Comparison of ENCODE assay signal across 9 mouse cellular contexts in the genomic region with DNA sequence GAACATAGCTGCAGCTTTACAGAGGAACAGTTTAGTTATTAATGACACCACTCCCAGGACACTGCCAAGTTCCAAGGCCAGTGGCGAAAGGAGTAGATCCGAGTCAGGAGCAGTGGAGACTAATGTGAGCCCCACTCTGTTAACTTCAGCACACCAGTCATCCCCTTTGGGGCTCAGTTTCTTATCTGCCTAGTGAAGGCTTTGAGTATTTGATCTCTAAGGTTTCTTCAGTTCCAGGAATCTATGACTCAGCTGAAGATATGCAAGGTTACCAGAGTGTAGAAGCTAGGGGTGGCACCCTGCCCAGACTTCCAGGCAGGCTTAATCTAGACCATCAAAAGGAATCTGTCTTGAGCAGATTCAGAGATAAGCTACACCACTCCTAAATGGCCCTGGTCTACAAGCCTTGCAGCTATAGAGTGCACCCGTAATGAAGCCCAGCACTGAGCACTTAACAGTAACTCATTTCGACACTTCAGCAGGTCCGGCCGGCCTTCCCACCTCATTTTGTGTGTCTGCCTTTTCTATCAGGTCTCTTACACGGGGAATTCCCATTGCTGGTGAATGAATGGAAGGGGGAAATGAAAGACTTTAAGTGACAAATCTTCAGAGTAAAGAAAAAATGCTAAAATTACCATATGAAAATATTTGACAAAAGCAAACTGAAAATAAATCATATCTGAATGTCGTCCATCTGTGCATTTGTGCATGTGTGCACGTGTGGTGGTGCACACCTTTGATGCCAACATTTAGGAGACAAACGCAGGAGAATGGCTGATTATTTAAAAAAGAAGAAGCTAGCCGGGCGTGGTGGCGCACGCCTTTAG. TPM values are rescaled to one million over a fixed set of nuclear protein-coding genes. Genes with fewer than 3 reads are reported as not detected.
DNase-seq lines count a peak whose midpoint lies in the region; ATAC-seq and TF ChIP-seq lines count a peak whose summit lies in the region.
"Had no signal": no experiment of that assay in that cellular context is flagged by ENCODE, and none has a peak within 500 bp of the region (broad histone marks: within the 10 kb centered on the region; RNA-seq: fewer than 3 reads in every experiment).

No protein-coding gene starts in this region.

- H3K4me1 ChIP-seq in intestine, embryonic 15.5 days (replicated peaks): peaks cover 19% of the 10 kb centered on the region
- H3K4me1 ChIP-seq in forebrain, postnatal 0 days (ENCODE audit: insufficient read depth): no peaks in the 10 kb centered on the region
- H3K4me1 ChIP-seq: limb, embryonic 12.5 days had no signal

- H3K27me3 ChIP-seq in intestine, embryonic 15.5 days (replicated peaks): no peaks in the 10 kb centered on the region
- H3K27me3 ChIP-seq in forebrain, postnatal 0 days (ENCODE audit: insufficient read depth, low read length): no peaks in the 10 kb centered on the region
- H3K27me3 ChIP-seq: limb, embryonic 12.5 days had no signal

- TF ChIP-seq CTCF in forebrain, postnatal 0 days (IDR thresholded peaks at IDR 0.05; ENCODE audit: low read depth): no peak

- H3K4me2 ChIP-seq in intestine, embryonic 15.5 days (replicated peaks): peak overlapping the region; percentile 28
- no peak overlapping the region for H3K4me2 ChIP-seq in forebrain, postnatal 0 days (ENCODE audit: low read depth)
- H3K4me2 ChIP-seq: limb, embryonic 12.5 days had no signal

- DNase-seq in left cerebral cortex, postnatal 10 days (ENCODE audit: extremely low spot score in 1 of 2, low spot score in 2 of 2): peak; percentile 38 to 57
- DNase-seq in left cerebral cortex, postnatal 4 days: no peak
- peak; percentile 91 to 95 for DNase-seq in adrenal gland, adult (ENCODE audit: inconsistent age in 2 of 2, low spot score in 1 of 2)
- DNase-seq in lung, adult 18-20 months: peak; percentile 76 to 83
- DNase-seq in forebrain, postnatal 0 days: no peak
- DNase-seq in layer of hippocampus, adult 8-10 months (ENCODE audit: low spot score in 2 of 2): no peak

- WGBS in intestine, embryonic 15.5 days: 68% methylated on average over 14 of the region's 14 CpGs
- WGBS in forebrain, postnatal 0 days: 88% methylated on average over 14 of the region's 14 CpGs

- peak; percentile 72 for ATAC-seq in intestine, embryonic 15.5 days
- no peak for ATAC-seq in forebrain, postnatal 0 days
- no peak for ATAC-seq in monocyte, adult 5-6 weeks (replicated peaks; ENCODE audit: insufficient number of reproducible peaks, low FRiP score, low TSS enrichment, poor library complexity, severe bottlenecking)

- H3K4me3 ChIP-seq in intestine, embryonic 15.5 days (replicated peaks): no peak overlapping the region
- H3K4me3 ChIP-seq in forebrain, postnatal 0 days (ENCODE audit: low read depth, low read length): no peak overlapping the region
- H3K4me3 ChIP-seq: limb, embryonic 12.5 days had no signal

- intact Hi-C loops in left cerebral cortex, postnatal 10 days (cut with DNase I): no loop called here
- intact Hi-C loops in left cerebral cortex, postnatal 4 days (cut with DNase I): no loop called here

- no peaks in the 10 kb centered on the region for H3K9me3 ChIP-seq in intestine, embryonic 15.5 days
- no peaks in the 10 kb centered on the region for H3K9me3 ChIP-seq in forebrain, postnatal 0 days (ENCODE audit: low read length)
- H3K9me3 ChIP-seq: limb, embryonic 12.5 days had no signal

- H3K9ac ChIP-seq in intestine, embryonic 15.5 days: no peak overlapping the region
- no peak overlapping the region for H3K9ac ChIP-seq in forebrain, postnatal 0 days
- H3K9ac ChIP-seq: limb, embryonic 12.5 days had no signal

- peak overlapping the region; percentile 64 for H3K27ac ChIP-seq in intestine, embryonic 15.5 days
- no peak overlapping the region for H3K27ac ChIP-seq in forebrain, postnatal 0 days (ENCODE audit: low read depth, low read length)
- H3K27ac ChIP-seq: limb, embryonic 12.5 days had no signal

- H3K36me3 ChIP-seq in intestine, embryonic 15.5 days: 0 out of 2 replicates have a peak, but pooled peaks cover 3% of the 10 kb centered on the region
- no peaks in the 10 kb centered on the region for H3K36me3 ChIP-seq in forebrain, postnatal 0 days (ENCODE audit: insufficient read depth)
- H3K36me3 ChIP-seq: limb, embryonic 12.5 days had no signal

RNA-seq across cellular contexts. Expression of a gene that starts 21.0 kb away (rescaled TPM):
- 10 to 100 TPM; 29.7 to 36.4 TPM for total RNA-seq in left cerebral cortex, postnatal 10 days (2021)
- 10 to 100 TPM; 36.9 to 39.8 TPM for total RNA-seq in left cerebral cortex, postnatal 4 days (2021)
- 134 and 145 TPM in 2 replicates for polyA plus RNA-seq in intestine, embryonic 15.5 days (2015; fragmentation: Nextera tagmentation; extraction: Ambion mirVana)
- 27.6 and 35.6 TPM in 2 replicates for total RNA-seq in forebrain, postnatal 0 days (2014; rRNA removed)
- polyA plus RNA-seq in forebrain, postnatal 0 days (2015; fragmentation: Nextera tagmentation; extraction: Ambion mirVana): 34.3 and 41.3 TPM in 2 replicates
- 18.6 to 29.6 TPM (median 20.8 TPM) in 3 replicates for total RNA-seq in monocyte, adult 5-6 weeks (2017)
- total RNA-seq in layer of hippocampus, adult 8-10 months (2022): 10 to 100 TPM; 24.1 to 38.4 (median 31.4) TPM

RNA-seq across cellular contexts. Expression of a gene that starts 28.2 kb away (rescaled TPM):
- total RNA-seq in left cerebral cortex, postnatal 10 days (2021): 10 to 100 TPM; 38.0 to 42.6 TPM
- 10 to 100 TPM; 56.7 to 56.9 TPM for total RNA-seq in left cerebral cortex, postnatal 4 days (2021)
- polyA plus RNA-seq in intestine, embryonic 15.5 days (2015; fragmentation: Nextera tagmentation; extraction: Ambion mirVana): 225 and 231 TPM in 2 replicates
- 105 TPM in 2 replicates for total RNA-seq in forebrain, postnatal 0 days (2014; rRNA removed)
- 96.2 and 116 TPM in 2 replicates for polyA plus RNA-seq in forebrain, postnatal 0 days (2015; fragmentation: Nextera tagmentation; extraction: Ambion mirVana)
- total RNA-seq in monocyte, adult 5-6 weeks (2017): 82.8 to 125 TPM (median 86.6 TPM) in 3 replicates
- total RNA-seq in layer of hippocampus, adult 8-10 months (2022): 10 to 100 TPM; 50.1 to 57.2 (median 52.5) TPM

RNA-seq across cellular contexts. Expression of a gene that starts 28.3 kb away (rescaled TPM):
- total RNA-seq in left cerebral cortex, postnatal 10 days (2021): 100 to 1,000 TPM; 151 to 160 TPM
- 100 to 1,000 TPM; 169 to 170 TPM for total RNA-seq in left cerebral cortex, postnatal 4 days (2021)
- 497 and 503 TPM in 2 replicates for polyA plus RNA-seq in intestine, embryonic 15.5 days (2015; fragmentation: Nextera tagmentation; extraction: Ambion mirVana)
- 200 and 215 TPM in 2 replicates for total RNA-seq in forebrain, postnatal 0 days (2014; rRNA removed)
- polyA plus RNA-seq in forebrain, postnatal 0 days (2015; fragmentation: Nextera tagmentation; extraction: Ambion mirVana): 271 TPM in 2 replicates
- 123 to 138 TPM (median 126 TPM) in 3 replicates for total RNA-seq in monocyte, adult 5-6 weeks (2017)
- total RNA-seq in layer of hippocampus, adult 8-10 months (2022): 100 to 1,000 TPM; 118 to 123 (median 120) TPM

RNA-seq across cellular contexts. Expression of a gene that starts 47.9 kb away (rescaled TPM):
- under 1 TPM; 0.19 to 0.59 TPM for total RNA-seq in left cerebral cortex, postnatal 10 days (2021)
- total RNA-seq in left cerebral cortex, postnatal 4 days (2021): 1 to 10 TPM in 1 of 2 experiments, under 1 TPM in 1; 0.28 to 1.0 TPM
- polyA plus RNA-seq in intestine, embryonic 15.5 days (2015; fragmentation: Nextera tagmentation; extraction: Ambion mirVana): not detected in 2 replicates
- 0.15 and 0.19 TPM in 2 replicates for total RNA-seq in forebrain, postnatal 0 days (2014; rRNA removed)
- 0.17 and 0.18 TPM in 2 replicates for polyA plus RNA-seq in forebrain, postnatal 0 days (2015; fragmentation: Nextera tagmentation; extraction: Ambion mirVana)
- total RNA-seq in monocyte, adult 5-6 weeks (2017): not detected in 3 replicates
- under 1 TPM; 0.23 to 0.68 (median 0.44) TPM for total RNA-seq in layer of hippocampus, adult 8-10 months (2022)
- polyA plus RNA-seq: limb, embryonic 12.5 days had no signal

RNA-seq across cellular contexts. Expression of a gene that starts 54.7 kb away (rescaled TPM):
- 1 to 10 TPM; 3.4 to 4.7 TPM for total RNA-seq in left cerebral cortex, postnatal 10 days (2021)
- total RNA-seq in left cerebral cortex, postnatal 4 days (2021): 1 to 10 TPM; 3.3 to 9.2 TPM
- 16.7 and 17.7 TPM in 2 replicates for polyA plus RNA-seq in intestine, embryonic 15.5 days (2015; fragmentation: Nextera tagmentation; extraction: Ambion mirVana)
- total RNA-seq in forebrain, postnatal 0 days (2014; rRNA removed): 2.2 and 2.9 TPM in 2 replicates
- 3.6 and 3.8 TPM in 2 replicates for polyA plus RNA-seq in forebrain, postnatal 0 days (2015; fragmentation: Nextera tagmentation; extraction: Ambion mirVana)
- total RNA-seq in monocyte, adult 5-6 weeks (2017): 1,360 to 1,911 TPM (median 1,427 TPM) in 3 replicates
- 10 to 100 TPM in 2 of 4 experiments, 1 to 10 TPM in 2; 2.2 to 24.3 (median 13.4) TPM for total RNA-seq in layer of hippocampus, adult 8-10 months (2022)

Comparison
In these comparisons a context has a peak if more than half of its experiments do, and no peak if none do; other contexts are left out.
1. DNase-seq: peak in left cerebral cortex, postnatal 10 days (2 of 2), adrenal gland, adult (2 of 2) and lung, adult 18-20 months (2 of 2); none in left cerebral cortex, postnatal 4 days (single experiment), forebrain, postnatal 0 days (single experiment) and layer of hippocampus, adult 8-10 months (0 of 2).